Mouse (Mus musculus) megakaryocyte, embryonic 14.5 days (primary cell): Measurements from ENCODE around the gene Slc25a26.

Source experiments
- FLI1 ChIP-seq: IDR thresholded peaks from 2 replicates; pipeline ENCODE4 v1.6.1; 2012; ENCODE audit warnings: low read length, inconsistent platforms, mixed read lengths
- GATA1 ChIP-seq: IDR thresholded peaks from 3 replicates; pipeline ENCODE4 v1.6.1; 2012; ENCODE audit warnings: mixed read lengths, low read length, inconsistent platforms, borderline replicate concordance

GRCm38 (mm10) chr6:94550298-94550697, 50.2 kb downstream of the Slc25a26 start:
- TF ChIP-seq GATA1 (no peak), FLI1 (no peak)
